Mouse (Mus musculus) liver, adult 2 months (tissue): Measurements from ENCODE around the gene Tulp2.

ENCODE experiments used
- CTCF ChIP-seq: fragments of 200-500 bp; IDR thresholded peaks from 2 replicates; pipeline ENCODE4 v1.5.1; 2011; ENCODE audit warnings: low read depth, low read length, control low read depth
- POLR2A ChIP-seq: fragments of 200-500 bp; IDR thresholded peaks from 2 replicates; pipeline ENCODE4 v1.6.1; 2011; ENCODE audit warnings: low read length, control low read depth; ENCODE audit not compliant: insufficient read depth; ENCODE audit errors: extremely low read depth

DNA sequence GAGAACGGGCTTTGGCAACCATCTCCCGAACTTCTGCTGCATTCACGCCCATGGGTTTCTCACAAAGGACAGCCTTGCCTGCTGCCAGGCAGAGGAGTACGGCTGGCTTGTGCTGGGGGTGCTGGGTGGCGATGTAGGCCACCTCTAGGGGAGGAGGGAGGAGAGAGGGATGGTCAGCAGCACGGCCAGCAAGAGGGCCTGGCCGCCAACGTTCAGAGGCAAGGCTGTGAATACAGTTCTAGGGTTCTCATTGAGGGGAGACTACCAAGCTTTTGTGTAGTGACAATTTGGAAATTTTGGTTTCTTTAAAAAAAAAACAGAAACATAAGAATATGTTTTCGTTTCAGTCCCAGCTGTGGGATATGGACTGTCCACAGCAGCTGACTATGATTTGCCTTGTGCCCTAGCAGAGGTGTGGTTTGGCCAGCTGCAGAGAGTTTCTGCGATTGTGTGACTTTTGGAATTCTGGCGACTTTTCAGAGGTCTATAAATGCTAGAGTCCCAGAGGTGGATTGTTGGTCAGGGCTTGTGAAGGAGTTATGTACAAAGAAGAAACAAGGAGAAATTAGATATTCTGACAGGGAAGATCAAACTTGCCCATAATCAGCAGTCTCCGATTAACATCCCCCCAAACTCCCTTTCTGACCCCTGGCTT is 5.2 kb downstream of the Tulp2 start, which contains the start of gene Gm45808:
- TF ChIP-seq POLR2A = no peak
- TF ChIP-seq CTCF = no peak
